Mouse (Mus musculus) hindbrain, embryonic 15.5 days (tissue): Measurements from ENCODE around the gene Lrrc43. TPM values are rescaled to one million over a fixed set of nuclear protein-coding genes. Genes with fewer than 3 reads are reported as not detected.

Source experiments
- microRNA-seq: library from miRNA; unstranded; fragments of <30 nt; microRNA quantifications from one replicate; pipeline ENCODE4, GENCODE M21; 2016
- polyA plus RNA-seq: library from polyadenylated mRNA; unstranded; fragments of >200 nt; fragmentation: Nextera tagmentation; extraction: Ambion mirVana; gene quantifications from 2 replicates; pipeline ENCODE4 v1.2.1, GENCODE M21; 2015

The Lrrc43 gene
- polyA plus RNA-seq, 1 experiment from 2014 or later: 0.43 TPM

Small RNAs within 50 kb of the gene (microRNA-seq; reads per million reads assigned to microRNA genes)
- 0.65 reads per million for gene Mir7647

Other genes with a start within 250 kb of the Lrrc43 start
- gene Wdr66, start 237.2 kb upstream of the Lrrc43 start, polyA plus RNA-seq: 0.80 and 1.3 TPM in 2 replicates
- gene Bcl7a, start 145.5 kb upstream of the Lrrc43 start, polyA plus RNA-seq: 38.7 and 40.0 TPM in 2 replicates
- 18.3 and 20.6 TPM in 2 replicates for gene Mlxip, start 94.5 kb upstream of the Lrrc43 start, polyA plus RNA-seq
- not detected in 2 replicates for gene Il31, start 184 bp downstream of the Lrrc43 start, polyA plus RNA-seq
- gene B3gnt4, start 21.2 kb downstream of the Lrrc43 start, polyA plus RNA-seq: 0.76 and 1.3 TPM in 2 replicates
- 106 TPM in 2 replicates for gene Diablo, start 34.9 kb downstream of the Lrrc43 start, polyA plus RNA-seq
- gene Gm49027, start 36.2 kb downstream of the Lrrc43 start, polyA plus RNA-seq: 1.6 and 4.2 TPM in 2 replicates
- gene Vps33a, start 83.7 kb downstream of the Lrrc43 start, polyA plus RNA-seq: 38.1 and 38.7 TPM in 2 replicates
- gene Clip1, start 195.3 kb downstream of the Lrrc43 start, polyA plus RNA-seq: 79.6 and 81.0 TPM in 2 replicates
- gene Zcchc8, start 231.8 kb downstream of the Lrrc43 start, polyA plus RNA-seq: 58.1 and 68.5 TPM in 2 replicates